Mouse (Mus musculus): ENCODE results near the gene Osbpl8.

DNA sequence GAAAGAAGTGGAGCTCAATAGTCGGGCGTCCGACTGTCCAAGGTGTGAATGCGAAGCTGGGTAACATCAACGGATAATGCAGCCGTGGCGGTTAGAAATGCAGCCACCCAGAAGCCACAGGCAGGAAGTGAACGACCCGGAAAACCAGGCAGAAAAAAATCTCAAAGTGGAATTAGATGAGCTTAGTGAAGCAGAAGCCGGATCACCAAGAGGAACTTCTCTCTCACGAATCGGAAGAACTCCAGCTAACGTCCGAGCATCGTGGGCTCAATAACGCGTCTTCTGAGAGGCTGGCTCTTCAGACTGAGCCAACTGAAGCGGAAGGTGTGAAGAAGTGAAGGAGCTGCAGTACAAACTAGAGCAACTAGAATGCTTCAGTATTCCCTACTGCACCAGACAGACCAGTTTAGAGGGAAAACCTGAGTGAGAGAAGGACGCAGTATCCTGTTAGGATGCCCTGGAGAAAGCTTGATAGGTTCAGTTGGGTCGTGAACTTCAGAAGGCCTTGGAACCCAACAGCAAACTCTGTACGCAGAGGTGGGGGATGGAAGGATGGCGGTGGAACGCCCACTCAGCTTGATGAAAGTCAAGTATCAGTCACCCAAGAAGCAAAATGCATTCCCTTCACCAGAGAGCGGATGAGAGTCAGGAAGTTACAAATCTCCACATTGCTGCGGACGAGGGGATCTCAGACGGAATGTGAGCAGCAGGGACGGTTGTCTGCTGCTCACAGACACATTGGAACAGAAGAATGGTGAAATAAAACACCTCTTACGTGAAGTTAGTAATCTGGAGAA, 8.0 kb upstream of the Osbpl8 start:
- TF ChIP-seq GATA1 (IDR thresholded peaks at IDR 0.05; ENCODE audit: low read length) (no peak), TAL1 (IDR thresholded peaks at IDR 0.05; ENCODE audit: low read length) (no peak)
